Mouse (Mus musculus) liver, adult (tissue): ENCODE measurements around the gene 2010109A12Rik.

Experiments used
- GATA4 ChIP-seq: IDR thresholded peaks from 2 replicates; pipeline ENCODE4 v1.6.1; 2014; ENCODE audit warnings: mild to moderate bottlenecking, low read length; ENCODE audit not compliant: insufficient replicate concordance

2010109A12Rik gene

GRCm38 (mm10) chr5:93255759-93256265 is 49.5 kb downstream of the 2010109A12Rik start:
- no peak for TF ChIP-seq GATA4

- TF ChIP-seq GATA4 = no peak
Observed at GRCm38 (mm10) chr5:93256820-93257405, 50.6 kb downstream of the 2010109A12Rik start.

DNA sequence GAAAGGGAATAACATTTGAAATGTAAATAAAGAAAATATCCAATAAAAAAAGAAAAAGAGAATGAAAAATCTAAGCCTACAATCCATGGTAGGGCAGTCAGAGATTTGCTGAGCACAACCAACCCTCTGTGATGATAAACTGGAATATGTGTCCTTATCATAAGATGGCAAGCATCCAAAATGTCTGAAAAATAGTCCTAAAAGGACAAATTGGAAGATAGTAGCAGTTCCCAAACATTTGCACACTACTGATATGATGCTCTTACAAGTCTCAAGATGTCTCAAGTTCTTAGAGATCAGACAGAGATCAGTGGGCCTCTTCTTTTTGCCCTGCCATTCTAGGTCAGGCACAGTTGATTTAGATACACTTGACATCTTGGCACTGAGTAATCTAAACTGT is 53.0 kb downstream of the 2010109A12Rik start:
- TF ChIP-seq GATA4 = no peak

DNA sequence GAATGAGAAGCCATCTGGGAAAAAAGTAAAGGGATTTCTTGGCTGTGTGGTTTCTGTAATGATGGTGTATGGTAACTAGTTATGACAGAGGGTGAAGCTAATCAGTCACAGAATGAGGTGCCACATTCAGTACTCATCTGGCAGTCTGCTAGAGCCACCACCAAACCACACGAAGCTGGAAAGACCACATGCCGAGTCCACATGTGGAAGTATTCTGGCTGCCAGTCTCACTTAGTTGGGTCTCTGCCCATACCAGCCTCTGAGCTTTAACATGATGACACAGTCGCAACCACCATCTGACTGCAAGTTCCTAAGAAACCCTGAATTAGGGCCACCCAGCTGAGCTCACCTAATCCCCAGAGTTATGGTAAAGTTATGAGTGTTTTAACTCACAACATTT is 54.7 kb downstream of the 2010109A12Rik start:
- no peak for TF ChIP-seq GATA4

DNA sequence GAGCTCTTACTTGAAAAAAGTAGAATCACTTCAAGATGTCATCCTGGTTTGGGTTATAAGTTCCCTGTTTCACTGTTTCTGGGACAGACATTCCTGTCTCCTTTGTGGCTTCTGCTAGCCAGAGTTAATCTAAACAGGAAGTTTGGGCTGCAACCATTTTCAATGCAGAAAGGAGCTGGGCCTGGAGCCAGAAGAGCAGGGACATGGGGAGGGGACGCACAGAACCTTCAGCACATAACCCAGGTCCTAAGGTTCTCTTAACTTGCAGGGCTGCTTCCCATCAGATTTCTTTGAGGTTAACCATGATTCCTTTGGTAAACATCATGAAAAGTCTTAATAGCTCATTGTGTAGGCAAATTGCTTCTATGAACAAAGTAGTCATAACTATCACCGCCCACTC is 56.4 kb downstream of the 2010109A12Rik start:
- TF ChIP-seq GATA4 = no peak
